Mouse (Mus musculus): ENCODE results near the gene Maml2. TPM values are rescaled to one million over a fixed set of nuclear protein-coding genes. Genes with fewer than 3 reads are reported as not detected.

Gene Maml2
- polyA plus RNA-seq, 1 experiment from 2014 or later = 10.7 TPM

GRCm38 (mm10) chr9:13651065-13651464 is 353.3 kb downstream of the Maml2 start:
- Histone ChIP-seq H3K9me3 (ENCODE audit: control insufficient read depth, low read length) (no peaks in the 10 kb centered on the region), H3K4me2 (replicated peaks; ENCODE audit: low read depth, low read length) (no peak overlapping the region), H3K4me3 (ENCODE audit: low read length) (no peak overlapping the region), H3K4me1 (ENCODE audit: control insufficient read depth, insufficient read depth, low read length) (peaks cover 5% of the 10 kb centered on the region; the same call in 1 of the 2 replicates), H3K36me3 (ENCODE audit: control insufficient read depth, insufficient read depth, low read length) (no peaks in the 10 kb centered on the region), H3K27ac (ENCODE audit: low read depth, low read length) (no peak overlapping the region), H3K9ac (ENCODE audit: low read depth, low read length) (no peak overlapping the region), H3K27me3 (ENCODE audit: control insufficient read depth, insufficient read depth, low read length) (no peaks in the 10 kb centered on the region)
- no peak for ATAC-seq (ENCODE audit: low FRiP score, low TSS enrichment)
- 74% methylated on average over 2 of the region's 2 CpGs for whole genome bisulfite sequencing

GRCm38 (mm10) chr9:13651828-13652227 is 354.1 kb downstream of the Maml2 start:
- Histone ChIP-seq H3K4me1 (ENCODE audit: control insufficient read depth, insufficient read depth, low read length) (peaks cover 5% of the 10 kb centered on the region; the same call in 1 of the 2 replicates), H3K4me3 (ENCODE audit: low read length) (no peak overlapping the region), H3K4me2 (replicated peaks; ENCODE audit: low read depth, low read length) (no peak overlapping the region), H3K9me3 (ENCODE audit: control insufficient read depth, low read length) (no peaks in the 10 kb centered on the region), H3K27me3 (ENCODE audit: control insufficient read depth, insufficient read depth, low read length) (no peaks in the 10 kb centered on the region), H3K9ac (ENCODE audit: low read depth, low read length) (no peak overlapping the region), H3K36me3 (ENCODE audit: control insufficient read depth, insufficient read depth, low read length) (no peaks in the 10 kb centered on the region), H3K27ac (ENCODE audit: low read depth, low read length) (no peak overlapping the region)
- WGBS = 81% methylated on average over 4 of the region's 4 CpGs
- 0 out of 2 replicates have a peak, but pooled peaks have one; percentile 16 for ATAC-seq (ENCODE audit: low FRiP score, low TSS enrichment)

DNA sequence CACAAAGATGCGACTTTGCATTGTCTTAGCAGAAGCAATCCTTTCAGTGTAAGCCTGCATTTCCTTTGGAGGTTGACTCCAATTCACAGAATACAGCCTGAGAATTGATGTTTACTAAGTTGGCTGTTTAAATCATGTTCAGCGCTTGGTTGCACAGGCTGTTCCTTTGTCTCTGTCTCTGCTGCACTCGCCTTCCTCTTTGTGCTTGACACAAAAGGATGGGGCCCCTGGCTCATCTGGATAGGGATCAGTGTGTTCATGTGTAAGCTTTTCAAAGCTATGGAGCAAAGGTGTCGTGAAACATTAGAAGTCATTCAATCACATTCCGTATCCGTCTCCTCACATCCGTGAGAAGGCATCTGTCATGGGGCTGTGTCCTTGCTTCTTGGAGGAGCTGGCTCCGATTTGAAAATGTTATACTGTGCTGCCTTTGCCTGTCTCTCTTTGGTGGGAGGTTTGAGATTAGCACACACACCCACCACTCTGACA is 354.7 kb downstream of the Maml2 start:
- Histone ChIP-seq H3K27me3 (ENCODE audit: control insufficient read depth, insufficient read depth, low read length) (no peaks in the 10 kb centered on the region), H3K4me1 (ENCODE audit: control insufficient read depth, insufficient read depth, low read length) (peaks cover 5% of the 10 kb centered on the region; the same call in 1 of the 2 replicates), H3K36me3 (ENCODE audit: control insufficient read depth, insufficient read depth, low read length) (no peaks in the 10 kb centered on the region), H3K4me2 (replicated peaks; ENCODE audit: low read depth, low read length) (no peak overlapping the region), H3K9ac (ENCODE audit: low read depth, low read length) (no peak overlapping the region), H3K4me3 (ENCODE audit: low read length) (no peak overlapping the region), H3K9me3 (ENCODE audit: control insufficient read depth, low read length) (no peaks in the 10 kb centered on the region), H3K27ac (ENCODE audit: low read depth, low read length) (no peak overlapping the region)
- WGBS = 50% methylated on average over 8 of the region's 8 CpGs
- ATAC-seq (ENCODE audit: low FRiP score, low TSS enrichment) = peak; percentile 65; the same call in 1 of the 2 replicates

DNA sequence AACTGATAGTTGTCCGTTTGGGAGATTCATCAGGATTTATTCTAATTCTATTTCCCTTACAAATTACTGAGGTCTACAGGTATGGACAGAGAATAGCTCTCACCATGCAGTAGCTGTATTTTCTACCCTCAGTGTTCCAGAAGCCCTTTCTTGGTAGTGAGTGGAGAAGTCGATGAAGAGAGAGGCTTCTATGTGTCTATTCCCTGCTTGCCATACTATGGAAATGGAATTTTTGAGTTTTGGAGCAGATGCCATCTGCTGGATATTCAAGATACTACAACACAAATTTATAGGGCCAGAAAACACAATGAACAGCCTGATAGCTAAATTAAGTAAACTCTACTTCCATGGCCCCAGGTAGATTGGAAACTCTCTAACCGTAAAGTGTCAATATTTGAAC is 355.2 kb downstream of the Maml2 start:
- 50% methylated on average over 3 of the region's 3 CpGs for WGBS

DNA sequence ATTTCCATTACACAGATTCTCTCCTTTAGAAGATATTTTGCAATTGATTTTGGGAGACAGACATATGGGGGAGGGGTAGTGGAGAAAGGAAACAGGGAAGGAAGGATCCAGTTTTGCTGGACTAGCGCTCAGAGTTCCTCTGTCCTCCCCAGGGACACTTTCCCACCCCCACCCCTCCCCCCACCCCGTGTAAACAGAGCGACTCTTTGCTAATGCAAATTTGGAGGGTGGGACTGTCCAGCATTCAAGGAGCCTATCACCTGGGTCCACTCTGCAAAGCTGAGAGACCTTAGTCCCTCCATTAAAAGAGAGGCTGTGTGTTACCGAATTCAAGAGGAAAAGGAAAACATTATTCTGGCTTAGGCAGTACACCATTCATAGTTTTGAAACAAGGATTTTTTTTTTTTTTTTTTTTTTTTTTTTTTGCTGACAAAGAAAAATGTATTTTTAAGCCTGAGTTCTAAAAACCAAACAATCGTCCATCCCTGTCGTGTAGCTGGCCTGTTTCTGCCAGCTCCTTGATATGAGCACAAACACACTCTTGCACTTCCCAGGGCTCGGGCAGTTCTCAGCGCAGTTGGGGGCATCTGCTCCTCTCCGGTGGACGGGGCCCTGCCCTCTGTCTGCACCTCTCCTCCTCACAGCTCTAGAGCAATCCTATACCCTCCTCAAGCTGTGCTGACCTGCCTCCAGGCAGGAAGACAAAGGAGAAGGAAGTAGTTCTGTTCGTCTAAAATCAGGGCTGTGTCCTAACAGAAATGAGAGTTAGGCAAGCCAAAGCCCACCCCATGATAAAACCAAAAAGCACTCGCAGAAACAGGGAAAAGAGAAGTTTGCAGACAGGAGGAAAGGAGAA is 364.2 kb downstream of the Maml2 start:
- Histone ChIP-seq H3K9me3 (ENCODE audit: control insufficient read depth, low read length) (no peaks in the 10 kb centered on the region), H3K27ac (ENCODE audit: low read depth, low read length) (no peak overlapping the region), H3K27me3 (ENCODE audit: control insufficient read depth, insufficient read depth, low read length) (no peaks in the 10 kb centered on the region), H3K4me1 (ENCODE audit: control insufficient read depth, insufficient read depth, low read length) (peaks cover 6% of the 10 kb centered on the region; the same call in 1 of the 2 replicates), H3K36me3 (ENCODE audit: control insufficient read depth, insufficient read depth, low read length) (no peaks in the 10 kb centered on the region), H3K4me2 (replicated peaks; ENCODE audit: low read depth, low read length) (peak overlapping the region; percentile 13), H3K9ac (ENCODE audit: low read depth, low read length) (no peak overlapping the region), H3K4me3 (ENCODE audit: low read length) (no peak overlapping the region)
- WGBS = 3% methylated on average over 12 of the region's 12 CpGs
- peak; percentile 66; the same call in 1 of the 2 replicates for ATAC-seq (ENCODE audit: low FRiP score, low TSS enrichment)

More for the DNA sequence above, 355.2 kb downstream of the Maml2 start:
- Histone ChIP-seq H3K4me1 (ENCODE audit: control insufficient read depth, insufficient read depth, low read length) (peaks cover 5% of the 10 kb centered on the region; the same call in 1 of the 2 replicates), H3K4me3 (ENCODE audit: low read length) (no peak overlapping the region), H3K27me3 (ENCODE audit: control insufficient read depth, insufficient read depth, low read length) (no peaks in the 10 kb centered on the region), H3K4me2 (replicated peaks; ENCODE audit: low read depth, low read length) (no peak overlapping the region), H3K9ac (ENCODE audit: low read depth, low read length) (no peak overlapping the region), H3K27ac (ENCODE audit: low read depth, low read length) (no peak overlapping the region), H3K9me3 (ENCODE audit: control insufficient read depth, low read length) (no peaks in the 10 kb centered on the region), H3K36me3 (ENCODE audit: control insufficient read depth, insufficient read depth, low read length) (no peaks in the 10 kb centered on the region)
- ATAC-seq (ENCODE audit: low FRiP score, low TSS enrichment) = peak; percentile 84

- WGBS = 85% methylated on average over 2 of the region's 2 CpGs
- Histone ChIP-seq H3K9ac (ENCODE audit: low read depth, low read length) (no peak overlapping the region), H3K36me3 (ENCODE audit: control insufficient read depth, insufficient read depth, low read length) (no peaks in the 10 kb centered on the region), H3K27ac (ENCODE audit: low read depth, low read length) (no peak overlapping the region), H3K9me3 (ENCODE audit: control insufficient read depth, low read length) (no peaks in the 10 kb centered on the region), H3K4me1 (ENCODE audit: control insufficient read depth, insufficient read depth, low read length) (peaks cover 6% of the 10 kb centered on the region; the same call in 1 of the 2 replicates), H3K27me3 (ENCODE audit: control insufficient read depth, insufficient read depth, low read length) (no peaks in the 10 kb centered on the region), H3K4me3 (ENCODE audit: low read length) (no peak overlapping the region), H3K4me2 (replicated peaks; ENCODE audit: low read depth, low read length) (no peak overlapping the region)
- ATAC-seq (ENCODE audit: low FRiP score, low TSS enrichment) = no peak
Observed at GRCm38 (mm10) chr9:13665487-13665969, 367.8 kb downstream of the Maml2 start.

- Histone ChIP-seq H3K4me1 (ENCODE audit: control insufficient read depth, insufficient read depth, low read length) (no peaks in the 10 kb centered on the region), H3K4me3 (ENCODE audit: low read length) (no peak overlapping the region), H3K36me3 (ENCODE audit: control insufficient read depth, insufficient read depth, low read length) (no peaks in the 10 kb centered on the region), H3K27ac (ENCODE audit: low read depth, low read length) (no peak overlapping the region), H3K9me3 (ENCODE audit: control insufficient read depth, low read length) (no peaks in the 10 kb centered on the region), H3K4me2 (replicated peaks; ENCODE audit: low read depth, low read length) (no peak overlapping the region), H3K27me3 (ENCODE audit: control insufficient read depth, insufficient read depth, low read length) (no peaks in the 10 kb centered on the region), H3K9ac (ENCODE audit: low read depth, low read length) (no peak overlapping the region)
- ATAC-seq (ENCODE audit: low FRiP score, low TSS enrichment) = no peak
- 97% methylated on average over 1 of the region's 1 CpGs for WGBS
Observed at GRCm38 (mm10) chr9:13667955-13668354, 370.2 kb downstream of the Maml2 start.

- H3K4me2 ChIP-seq (replicated peaks; ENCODE audit: low read depth, low read length) = no peak overlapping the region
- no peaks in the 10 kb centered on the region for H3K9me3 ChIP-seq (ENCODE audit: control insufficient read depth, low read length)
- H3K27ac ChIP-seq (ENCODE audit: low read depth, low read length) = no peak overlapping the region
- no peak overlapping the region for H3K4me3 ChIP-seq (ENCODE audit: low read length)
- H3K27me3 ChIP-seq (ENCODE audit: control insufficient read depth, insufficient read depth, low read length) = no peaks in the 10 kb centered on the region
- H3K9ac ChIP-seq (ENCODE audit: low read depth, low read length) = no peak overlapping the region
- H3K4me1 ChIP-seq (ENCODE audit: control insufficient read depth, insufficient read depth, low read length) = no peaks in the 10 kb centered on the region
- H3K36me3 ChIP-seq (ENCODE audit: control insufficient read depth, insufficient read depth, low read length) = no peaks in the 10 kb centered on the region
- WGBS = 86% methylated on average over 2 of the region's 2 CpGs
- ATAC-seq (ENCODE audit: low FRiP score, low TSS enrichment) = no peak
Observed at GRCm38 (mm10) chr9:13668742-13669141, 371.0 kb downstream of the Maml2 start.
